Mouse (Mus musculus) hindbrain, postnatal 0 days (tissue): ENCODE data around the gene Med25. TPM values are rescaled to one million over a fixed set of nuclear protein-coding genes. Genes with fewer than 3 reads are reported as not detected.

ENCODE experiments used
- ATAC-seq: fragments of 200-750 bp; cut with Nextera tagmentation; 2 replicates; pipeline ENCODE4 v1.8.0; 2017; ENCODE audit warnings: mild to moderate bottlenecking, moderate TSS enrichment, moderate library complexity
- DNase-seq: peaks from one replicate; pipeline ENCODE4 v3.0.0-alpha.2; 2015; ENCODE audit warnings: low spot score
- H3K27ac ChIP-seq: fragments of 300-500 bp; sonication (generic); 2 replicates; pipeline ENCODE4 v1.5.1; 2014; ENCODE audit warnings: mild to moderate bottlenecking
- H3K27me3 ChIP-seq: fragments of 300-500 bp; sonication (generic); 2 replicates; pipeline ENCODE4 v1.6.1; 2014; ENCODE audit warnings: low read length, mixed read lengths; ENCODE audit not compliant: insufficient read depth
- H3K36me3 ChIP-seq: fragments of 300-500 bp; sonication (generic); 2 replicates; pipeline ENCODE4 v1.6.1; 2014; ENCODE audit warnings: low read length, mixed read lengths; ENCODE audit not compliant: insufficient read depth
- H3K4me1 ChIP-seq: fragments of 300-500 bp; sonication (generic); 2 replicates; pipeline ENCODE4 v1.6.1; 2014; ENCODE audit warnings: antibody characterized with exemption, low read length, mixed read lengths; ENCODE audit not compliant: insufficient read depth
- H3K4me2 ChIP-seq: fragments of 300-500 bp; sonication (generic); 2 replicates; pipeline ENCODE4 v1.6.1; 2014; ENCODE audit warnings: low read depth, mild to moderate bottlenecking, low read length, moderate library complexity, mixed read lengths
- H3K4me3 ChIP-seq: fragments of 300-500 bp; sonication (generic); 2 replicates; pipeline ENCODE4 v1.5.1; 2014; ENCODE audit warnings: low read length
- H3K9ac ChIP-seq: fragments of 300-500 bp; sonication (generic); replicated peaks from 2 replicates; pipeline ENCODE4 v1.6.1; 2014; ENCODE audit warnings: mild to moderate bottlenecking, low read length, moderate library complexity, mixed read lengths
- H3K9me3 ChIP-seq: fragments of 300-500 bp; sonication (generic); 2 replicates; pipeline ENCODE4 v1.6.1; 2016; ENCODE audit warnings: low read length, mixed read lengths
- CTCF ChIP-seq: IDR thresholded peaks from 2 replicates; pipeline ENCODE4 v1.5.1; 2016; ENCODE audit warnings: antibody characterized with exemption, control low read depth, low read depth
- WGBS: fragments of 180-500 bp; shearing (Covaris S2); extraction: QIAGEN DNeasy Blood & Tissue Kit; methylation state at CpG from one replicate; pipeline ENCODE4 v1.1.7; 2014; 5-methylcytosine and 5-hydroxymethylcytosine counted together
- polyA plus RNA-seq: library from polyadenylated mRNA; unstranded; fragments of >200 nt; fragmentation: Nextera tagmentation; extraction: Ambion mirVana; gene quantifications from 2 replicates; pipeline ENCODE4 v1.2.1, GENCODE M21; 2015
- total RNA-seq: library from RNA; depleted of rRNA; stranded (reverse); fragments of >200 nt; gene quantifications from 2 replicates; pipeline ENCODE4 v1.2.3, GENCODE M21; 2014

Med25 gene
- total and polyA plus RNA-seq, 2 experiments from 2014 or later = 121 to 194 TPM

GRCm38 (mm10) chr7:44850789-44851624, 41.5 kb downstream of the Med25 start:
- H3K9me3 ChIP-seq = no peaks in the 10 kb centered on the region
- H3K27ac ChIP-seq = peak overlapping the region; percentile 99
- DNase-seq (no peak), ATAC-seq (no peak)
- H3K36me3 ChIP-seq = peaks cover 16% of the 10 kb centered on the region
- H3K27me3 ChIP-seq = no peaks in the 10 kb centered on the region
- TF ChIP-seq CTCF = no peak
- peak overlapping the region; percentile 84 for H3K9ac ChIP-seq
- peak overlapping the region; percentile 83 for H3K4me2 ChIP-seq
- H3K4me3 ChIP-seq = peak overlapping the region; percentile 73
- peaks cover 22% of the 10 kb centered on the region; the same call in 1 of the 2 replicates for H3K4me1 ChIP-seq
- 80% methylated on average over 8 of the region's 8 CpGs for WGBS

GRCm38 (mm10) chr7:44850146-44850545, 42.4 kb downstream of the Med25 start:
- H3K9ac ChIP-seq = peak overlapping the region; percentile 84

DNA sequence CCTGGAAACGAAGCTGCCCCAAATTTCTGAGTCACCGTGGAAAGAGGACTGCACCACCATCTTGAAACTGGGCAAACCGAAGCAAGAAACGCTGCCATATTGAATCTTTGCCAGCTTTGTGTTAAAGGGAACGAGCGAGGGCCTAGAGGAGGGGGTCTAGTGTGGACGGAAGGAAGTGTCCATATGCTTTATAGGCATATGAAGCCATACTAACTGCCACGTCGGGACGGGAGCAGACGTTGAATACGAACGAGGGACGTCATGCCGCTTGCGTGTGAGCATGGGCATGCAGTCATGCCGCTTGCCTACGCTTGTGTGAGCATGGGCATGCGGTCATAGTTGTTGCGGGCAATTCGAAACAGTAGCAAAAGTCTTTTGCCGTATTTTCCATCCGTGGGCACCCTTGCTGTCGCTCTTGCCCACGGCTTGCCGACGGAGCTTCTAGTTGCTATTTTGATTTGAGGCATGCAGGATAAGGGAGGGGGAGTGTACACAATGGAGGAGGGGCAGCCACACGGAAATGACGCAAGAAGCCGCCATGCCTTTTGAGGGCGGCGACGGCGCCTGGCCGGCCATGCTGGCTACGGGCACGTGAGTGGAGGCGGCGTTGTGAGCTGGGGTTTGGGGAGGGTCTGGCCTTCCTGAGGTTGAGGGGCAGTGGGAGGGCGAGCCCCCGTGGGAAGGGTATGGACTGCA, 42.9 kb downstream of the Med25 start:
- H3K27me3 ChIP-seq = no peaks in the 10 kb centered on the region
- H3K27ac ChIP-seq = peak overlapping the region; percentile 99
- peak overlapping the region; percentile 83 for H3K4me2 ChIP-seq
- under 1% methylated on average over 39 of the region's 41 CpGs for WGBS
- H3K4me1 ChIP-seq = peaks cover 16% of the 10 kb centered on the region; the same call in 1 of the 2 replicates
- DNase-seq (peak; percentile 97), ATAC-seq (peak; percentile 77)
- peak overlapping the region; percentile 84 for H3K9ac ChIP-seq
- peaks cover 30% of the 10 kb centered on the region for H3K36me3 ChIP-seq
- TF ChIP-seq CTCF = no peak
- H3K9me3 ChIP-seq = no peaks in the 10 kb centered on the region
- H3K4me3 ChIP-seq = peak overlapping the region; percentile 73

More at GRCm38 (mm10) chr7:44850146-44850545, 42.4 kb downstream of the Med25 start:
- Histone ChIP-seq H3K4me1 (peaks cover 18% of the 10 kb centered on the region; the same call in 1 of the 2 replicates), H3K27me3 (no peaks in the 10 kb centered on the region), H3K9me3 (no peaks in the 10 kb centered on the region), H3K36me3 (peaks cover 24% of the 10 kb centered on the region), H3K4me3 (peak overlapping the region; percentile 73), H3K4me2 (peak overlapping the region; percentile 83), H3K27ac (peak overlapping the region; percentile 99)
- DNase-seq = peak; percentile 91
- peak; percentile 14; the same call in 1 of the 2 replicates for TF ChIP-seq CTCF
- WGBS = under 1% methylated on average over 31 of the region's 33 CpGs
- ATAC-seq = peak; percentile 46

- WGBS = under 1% methylated on average over 54 of the region's 54 CpGs
- DNase-seq (peak; percentile 100), ATAC-seq (peak; percentile 91)
- H3K27me3 ChIP-seq = no peaks in the 10 kb centered on the region
- peaks cover 38% of the 10 kb centered on the region for H3K36me3 ChIP-seq
- peak within 1 kb of the TSS; percentile 99 for H3K27ac ChIP-seq
- peak within 1 kb of the TSS; percentile 83 for H3K4me2 ChIP-seq
- H3K4me1 ChIP-seq = peaks cover 16% of the 10 kb centered on the region; the same call in 1 of the 2 replicates
- H3K9me3 ChIP-seq = no peaks in the 10 kb centered on the region
- peak within 1 kb of the TSS; percentile 73 for H3K4me3 ChIP-seq
- no peak for TF ChIP-seq CTCF
- peak within 1 kb of the TSS; percentile 84 for H3K9ac ChIP-seq
Observed at GRCm38 (mm10) chr7:44848561-44849415, 43.7 kb downstream of the Med25 start, which contains the start of the genes Akt1s1 and Tbc1d17. Akt1s1 (plus strand) TSS chr7:44848991. Tbc1d17 (minus strand) TSS chr7:44849079.

GRCm38 (mm10) chr7:44847772-44848171, 44.7 kb downstream of the Med25 start:
- peak overlapping the region; percentile 50 for H3K9ac ChIP-seq
- no peak for TF ChIP-seq CTCF
- H3K4me1 ChIP-seq = peaks cover 16% of the 10 kb centered on the region; the same call in 1 of the 2 replicates
- ATAC-seq (no peak), DNase-seq (no peak)
- no peaks in the 10 kb centered on the region for H3K9me3 ChIP-seq
- H3K4me2 ChIP-seq = peak overlapping the region; percentile 82
- H3K27me3 ChIP-seq = no peaks in the 10 kb centered on the region
- H3K4me3 ChIP-seq = peak overlapping the region; percentile 73
- peak overlapping the region; percentile 99; the same call in 1 of the 2 replicates for H3K27ac ChIP-seq
- 79% methylated on average over 5 of the region's 5 CpGs for WGBS
- H3K36me3 ChIP-seq = peaks cover 44% of the 10 kb centered on the region

GRCm38 (mm10) chr7:44846804-44847203, 45.7 kb downstream of the Med25 start:
- TF ChIP-seq CTCF = no peak
- Histone ChIP-seq H3K4me1 (peaks cover 16% of the 10 kb centered on the region; the same call in 1 of the 2 replicates), H3K27ac (no peak overlapping the region), H3K27me3 (no peaks in the 10 kb centered on the region), H3K4me2 (no peak overlapping the region), H3K4me3 (no peak overlapping the region), H3K9me3 (no peaks in the 10 kb centered on the region), H3K9ac (no peak overlapping the region), H3K36me3 (peaks cover 47% of the 10 kb centered on the region)
- ATAC-seq (no peak), DNase-seq (no peak)
- 86% methylated on average over 7 of the region's 7 CpGs for WGBS
